Mouse (Mus musculus) megakaryocyte, embryonic 14.5 days (primary cell): ENCODE results near the gene Gpr152.

Experiments
- FLI1 ChIP-seq: IDR thresholded peaks from 2 replicates; pipeline ENCODE4 v1.6.1; 2012; ENCODE audit warnings: low read length, inconsistent platforms, mixed read lengths
- GATA1 ChIP-seq: IDR thresholded peaks from 3 replicates; pipeline ENCODE4 v1.6.1; 2012; ENCODE audit warnings: mixed read lengths, low read length, inconsistent platforms, borderline replicate concordance

- TF ChIP-seq GATA1 (no peak), FLI1 (no peak)
These were observed 40.5 kb upstream of the Gpr152 start for GRCm38 (mm10) chr19:4099056-4099455.
